Mouse (Mus musculus): ENCODE measurements around the gene Fam13a. TPM values are rescaled to one million over a fixed set of nuclear protein-coding genes. Genes with fewer than 3 reads are reported as not detected.

Fam13a gene
- polyA plus RNA-seq, 1 experiment from 2014 or later = 8.0 TPM

DNA sequence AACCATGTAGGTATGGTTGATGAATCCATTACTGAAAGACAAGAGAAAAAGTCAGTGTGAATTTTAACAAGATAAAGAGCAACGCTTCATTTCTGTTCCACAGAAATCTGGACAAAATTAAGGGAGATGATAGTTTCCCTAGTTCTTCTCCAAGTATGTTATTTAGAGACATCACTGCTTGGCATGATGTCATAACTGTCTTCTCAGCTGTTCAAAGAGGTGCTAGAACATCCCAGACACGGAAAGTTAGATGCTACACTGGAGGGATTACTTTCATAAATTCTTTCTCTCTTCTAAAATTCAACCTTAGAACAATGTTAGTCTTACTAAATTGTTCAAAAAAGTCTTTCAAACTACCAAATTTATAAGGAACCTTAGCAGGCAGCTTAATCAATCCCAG, 63.8 kb downstream of the Fam13a start:
- no peaks in the 10 kb centered on the region for H3K36me3 ChIP-seq (ENCODE audit: control insufficient read depth, insufficient read depth, low read length)
- no peaks in the 10 kb centered on the region for H3K4me1 ChIP-seq (replicated peaks; ENCODE audit: control insufficient read depth, insufficient read depth)
- no peak overlapping the region for H3K27ac ChIP-seq (replicated peaks)
- no peaks in the 10 kb centered on the region for H3K27me3 ChIP-seq (ENCODE audit: control insufficient read depth, insufficient read depth, low read length)
- no peak overlapping the region for H3K9ac ChIP-seq (ENCODE audit: low read length)
- no peak overlapping the region for H3K4me3 ChIP-seq (ENCODE audit: low read depth, low read length)
- ATAC-seq (ENCODE audit: low FRiP score, low TSS enrichment) (no peak), DNase-seq (ENCODE audit: low spot score) (no peak)
- TF ChIP-seq CTCF (IDR thresholded peaks at IDR 0.05; ENCODE audit: low read depth) (no peak), EP300 (optimal IDR thresholded peaks at IDR 0.05) (no peak)
- no peak overlapping the region for H3K4me2 ChIP-seq (replicated peaks; ENCODE audit: low read depth)
- no peaks in the 10 kb centered on the region for H3K9me3 ChIP-seq (ENCODE audit: control insufficient read depth, low read length)
- 84% methylated on average over 2 of the region's 2 CpGs for WGBS

DNA sequence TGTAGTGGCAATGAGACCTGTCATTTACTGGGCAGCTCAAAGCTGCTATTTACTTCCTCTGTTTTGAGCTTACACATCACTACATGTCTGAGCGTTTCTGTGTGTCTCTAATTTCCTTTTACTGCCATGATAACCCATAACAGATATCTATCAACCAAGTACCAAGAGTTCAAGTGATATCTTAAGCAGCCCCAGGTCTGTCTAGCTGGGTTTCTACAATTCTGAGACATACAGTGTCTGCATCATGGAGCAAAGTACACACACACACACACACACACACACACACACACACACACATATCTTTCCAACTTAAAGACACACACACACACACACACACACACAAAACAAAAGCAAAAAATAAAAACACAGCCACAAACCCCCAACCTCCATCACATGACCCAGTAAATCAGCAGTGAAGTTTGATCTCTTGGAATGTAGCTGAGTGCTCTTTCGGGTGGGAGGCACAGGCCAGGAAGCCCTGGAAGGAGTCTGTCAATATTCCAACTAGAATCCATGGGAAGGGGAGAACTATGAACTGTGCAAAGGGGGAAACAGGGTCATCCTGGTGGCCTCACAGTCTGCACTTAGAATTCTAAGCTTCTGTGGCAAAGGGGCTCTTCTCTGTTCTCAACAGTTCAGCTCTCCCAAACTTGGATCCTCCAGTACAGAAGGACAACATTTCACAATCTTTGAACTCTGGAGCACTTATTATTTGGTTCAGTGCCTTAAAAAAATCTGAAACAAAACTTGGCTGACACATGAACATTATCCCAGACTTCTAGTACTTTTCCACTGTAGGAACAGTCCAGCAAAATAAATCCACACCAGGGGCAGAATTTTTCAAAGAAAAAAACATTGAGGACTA, 73.0 kb downstream of the Fam13a start:
- TF ChIP-seq EP300 (optimal IDR thresholded peaks at IDR 0.05) (no peak), CTCF (IDR thresholded peaks at IDR 0.05; ENCODE audit: low read depth) (no peak)
- no peak overlapping the region for H3K9ac ChIP-seq (ENCODE audit: low read length)
- DNase-seq (ENCODE audit: low spot score) (no peak), ATAC-seq (ENCODE audit: low FRiP score, low TSS enrichment) (no peak; the same call in 1 of the 2 replicates)
- H3K9me3 ChIP-seq (ENCODE audit: control insufficient read depth, low read length) = no peaks in the 10 kb centered on the region
- no peaks in the 10 kb centered on the region for H3K27me3 ChIP-seq (ENCODE audit: control insufficient read depth, insufficient read depth, low read length)
- H3K4me1 ChIP-seq (replicated peaks; ENCODE audit: control insufficient read depth, insufficient read depth) = no peaks in the 10 kb centered on the region
- H3K36me3 ChIP-seq (ENCODE audit: control insufficient read depth, insufficient read depth, low read length) = no peaks in the 10 kb centered on the region; the same call in 1 of the 2 replicates
- H3K27ac ChIP-seq (replicated peaks) = peak overlapping the region; percentile 49; the same call in 1 of the 2 replicates
- H3K4me2 ChIP-seq (replicated peaks; ENCODE audit: low read depth) = no peak overlapping the region
- 44% methylated on average over 2 of the region's 2 CpGs for WGBS
- H3K4me3 ChIP-seq (ENCODE audit: low read depth, low read length) = no peak overlapping the region

GRCm38 (mm10) chr6:58950410-58950809, 73.9 kb downstream of the Fam13a start:
- H3K4me2 ChIP-seq (replicated peaks; ENCODE audit: low read depth) = no peak overlapping the region
- H3K4me1 ChIP-seq (replicated peaks; ENCODE audit: control insufficient read depth, insufficient read depth) = no peaks in the 10 kb centered on the region
- DNase-seq (ENCODE audit: low spot score) = no peak
- no peak overlapping the region for H3K9ac ChIP-seq (ENCODE audit: low read length)
- TF ChIP-seq EP300 (optimal IDR thresholded peaks at IDR 0.05) (no peak), CTCF (IDR thresholded peaks at IDR 0.05; ENCODE audit: low read depth) (no peak)
- no peak for ATAC-seq (ENCODE audit: low FRiP score, low TSS enrichment)
- 95% methylated on average over 1 of the region's 1 CpGs for WGBS
- H3K4me3 ChIP-seq (ENCODE audit: low read depth, low read length) = no peak overlapping the region
- no peaks in the 10 kb centered on the region for H3K9me3 ChIP-seq (ENCODE audit: control insufficient read depth, low read length)
- H3K27ac ChIP-seq (replicated peaks) = no peak overlapping the region
- H3K36me3 ChIP-seq (ENCODE audit: control insufficient read depth, insufficient read depth, low read length) = no peaks in the 10 kb centered on the region; the same call in 1 of the 2 replicates
- no peaks in the 10 kb centered on the region for H3K27me3 ChIP-seq (ENCODE audit: control insufficient read depth, insufficient read depth, low read length)

GRCm38 (mm10) chr6:58946840-58947239, 77.5 kb downstream of the Fam13a start:
- no peak for DNase-seq (ENCODE audit: low spot score)
- no peak overlapping the region for H3K4me2 ChIP-seq (replicated peaks; ENCODE audit: low read depth)
- no peak overlapping the region for H3K4me3 ChIP-seq (ENCODE audit: low read depth, low read length)
- H3K4me1 ChIP-seq (replicated peaks; ENCODE audit: control insufficient read depth, insufficient read depth) = no peaks in the 10 kb centered on the region
- H3K9me3 ChIP-seq (ENCODE audit: control insufficient read depth, low read length) = no peaks in the 10 kb centered on the region
- no peak overlapping the region for H3K9ac ChIP-seq (ENCODE audit: low read length)
- TF ChIP-seq CTCF (IDR thresholded peaks at IDR 0.05; ENCODE audit: low read depth) = no peak
- TF ChIP-seq EP300 (optimal IDR thresholded peaks at IDR 0.05) = no peak
- H3K36me3 ChIP-seq (ENCODE audit: control insufficient read depth, insufficient read depth, low read length) = no peaks in the 10 kb centered on the region
- no peak for ATAC-seq (ENCODE audit: low FRiP score, low TSS enrichment)
- WGBS = 55% methylated on average over 4 of the region's 4 CpGs
- no peak overlapping the region for H3K27ac ChIP-seq (replicated peaks)
- H3K27me3 ChIP-seq (ENCODE audit: control insufficient read depth, insufficient read depth, low read length) = no peaks in the 10 kb centered on the region

DNA sequence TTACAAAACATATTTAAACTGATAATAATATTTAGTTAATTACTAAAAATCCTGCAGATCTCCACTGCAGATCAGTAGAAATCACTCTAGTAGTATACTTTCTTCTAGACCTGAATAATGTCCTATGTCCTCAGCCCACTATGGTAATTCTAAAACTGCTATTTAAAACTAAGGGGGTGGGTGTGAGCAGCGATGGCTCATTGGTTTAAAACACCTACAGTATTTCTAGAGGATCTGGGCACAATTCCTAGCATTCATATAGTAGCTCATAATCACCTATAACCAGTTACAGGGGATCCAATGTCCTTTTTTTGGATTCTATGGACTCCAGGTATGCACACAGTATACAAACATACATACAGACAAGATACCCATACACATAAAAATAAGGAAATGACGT, 78.1 kb downstream of the Fam13a start:
- Histone ChIP-seq H3K36me3 (ENCODE audit: control insufficient read depth, insufficient read depth, low read length) (no peaks in the 10 kb centered on the region), H3K9me3 (ENCODE audit: control insufficient read depth, low read length) (no peaks in the 10 kb centered on the region), H3K4me1 (replicated peaks; ENCODE audit: control insufficient read depth, insufficient read depth) (no peaks in the 10 kb centered on the region), H3K27ac (replicated peaks) (no peak overlapping the region), H3K27me3 (ENCODE audit: control insufficient read depth, insufficient read depth, low read length) (no peaks in the 10 kb centered on the region), H3K9ac (ENCODE audit: low read length) (no peak overlapping the region), H3K4me2 (replicated peaks; ENCODE audit: low read depth) (no peak overlapping the region), H3K4me3 (ENCODE audit: low read depth, low read length) (no peak overlapping the region)
- DNase-seq (ENCODE audit: low spot score) = no peak
- no peak for TF ChIP-seq CTCF (IDR thresholded peaks at IDR 0.05; ENCODE audit: low read depth)
- TF ChIP-seq EP300 (optimal IDR thresholded peaks at IDR 0.05) = no peak
- ATAC-seq (ENCODE audit: low FRiP score, low TSS enrichment) = no peak
- WGBS = 68% methylated on average over 2 of the region's 2 CpGs

DNA sequence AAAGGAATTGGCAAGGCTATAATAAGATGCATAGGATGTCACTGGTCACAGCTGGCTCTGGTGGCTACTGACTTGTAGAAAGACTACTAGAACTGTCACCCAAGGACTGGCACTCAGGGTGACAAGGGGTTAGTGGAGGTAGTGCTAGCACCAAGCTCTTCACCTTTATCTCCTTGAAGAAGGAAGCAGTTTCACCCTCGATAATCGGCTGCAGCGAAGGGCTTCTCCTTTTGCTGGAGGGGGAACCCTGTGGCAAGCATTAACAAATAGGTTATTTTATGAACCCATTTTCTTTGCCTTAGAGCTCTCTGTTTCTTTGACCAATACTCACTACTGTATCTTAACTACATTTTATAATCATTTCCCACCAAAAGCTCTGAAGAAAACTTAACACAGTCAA, 80.4 kb downstream of the Fam13a start:
- Histone ChIP-seq H3K9ac (ENCODE audit: low read length) (no peak overlapping the region), H3K9me3 (ENCODE audit: control insufficient read depth, low read length) (no peaks in the 10 kb centered on the region), H3K4me2 (replicated peaks; ENCODE audit: low read depth) (no peak overlapping the region), H3K36me3 (ENCODE audit: control insufficient read depth, insufficient read depth, low read length) (no peaks in the 10 kb centered on the region), H3K4me1 (replicated peaks; ENCODE audit: control insufficient read depth, insufficient read depth) (no peaks in the 10 kb centered on the region), H3K27me3 (ENCODE audit: control insufficient read depth, insufficient read depth, low read length) (no peaks in the 10 kb centered on the region), H3K4me3 (ENCODE audit: low read depth, low read length) (no peak overlapping the region), H3K27ac (replicated peaks) (no peak overlapping the region)
- TF ChIP-seq CTCF (IDR thresholded peaks at IDR 0.05; ENCODE audit: low read depth) = no peak
- TF ChIP-seq EP300 (optimal IDR thresholded peaks at IDR 0.05) = no peak
- DNase-seq (ENCODE audit: low spot score) (no peak), ATAC-seq (ENCODE audit: low FRiP score, low TSS enrichment) (no peak)
- 90% methylated on average over 3 of the region's 3 CpGs for WGBS

All from stomach, postnatal 0 days (tissue).